Mouse (Mus musculus) heart, adult 18-20 months (tissue): ENCODE data around the gene Rasa3. TPM values are rescaled to one million over a fixed set of nuclear protein-coding genes. Genes with fewer than 3 reads are reported as not detected.
A peak's percentile ranks its signal among the peaks of the same experiment; 100 is the strongest.

Experiments
- DNase-seq, 2 experiments: peaks; one replicate each; pipeline ENCODE4 v3.0.0; 2021 to 2022; ENCODE audit warnings: mixed read lengths in 1 of 2
- total RNA-seq, 2 experiments: library from RNA; stranded (reverse); gene quantifications; 2 replicates each; pipeline ENCODE4 v1.2.3; 2021

Rasa3 gene
- total RNA-seq, 2 experiments from 2014 or later = 11.2 to 14.0 TPM

DNA sequence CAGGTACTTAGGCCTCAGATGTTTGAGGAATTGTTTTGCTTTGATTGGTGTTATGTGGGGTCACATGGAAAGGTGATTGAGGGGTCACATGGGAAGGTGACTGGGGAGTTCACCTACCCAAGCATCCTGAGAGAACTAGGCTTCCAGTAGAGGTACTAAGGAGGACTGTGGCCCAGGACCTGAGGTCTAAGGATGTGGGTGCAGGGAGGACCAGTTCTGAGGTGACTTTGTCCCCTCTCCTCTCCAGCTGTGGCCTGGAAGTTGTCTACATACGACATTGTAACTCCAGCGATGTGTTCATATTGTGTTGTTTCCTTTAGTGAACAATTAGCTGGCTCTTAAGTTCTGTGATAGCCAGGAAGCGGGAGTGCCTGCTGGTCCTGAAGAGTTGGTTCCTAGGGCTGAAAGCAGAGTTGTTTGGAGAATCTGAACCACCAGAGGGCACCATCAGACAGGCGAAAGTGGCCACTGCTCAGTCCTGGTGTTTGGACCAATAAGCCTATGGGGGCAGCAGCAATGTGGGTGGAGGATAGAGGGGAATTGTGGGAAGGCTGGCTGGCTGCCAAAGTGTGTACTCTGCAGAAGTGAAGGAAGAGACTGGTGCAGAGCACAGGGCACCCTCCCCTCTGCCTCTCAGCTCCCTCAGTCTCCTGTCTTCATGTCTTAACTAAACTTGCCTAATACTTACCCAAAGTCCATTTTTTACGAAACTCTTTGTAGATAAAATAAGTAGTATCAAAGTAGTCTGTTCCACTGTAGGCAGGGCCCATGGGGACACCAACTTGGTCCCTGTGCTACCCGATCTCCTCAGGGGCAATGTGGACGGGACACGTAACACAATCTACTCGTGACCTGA lies 126.5 kb downstream of the Rasa3 start:
- DNase-seq = peak; percentile 94 to 95

DNA sequence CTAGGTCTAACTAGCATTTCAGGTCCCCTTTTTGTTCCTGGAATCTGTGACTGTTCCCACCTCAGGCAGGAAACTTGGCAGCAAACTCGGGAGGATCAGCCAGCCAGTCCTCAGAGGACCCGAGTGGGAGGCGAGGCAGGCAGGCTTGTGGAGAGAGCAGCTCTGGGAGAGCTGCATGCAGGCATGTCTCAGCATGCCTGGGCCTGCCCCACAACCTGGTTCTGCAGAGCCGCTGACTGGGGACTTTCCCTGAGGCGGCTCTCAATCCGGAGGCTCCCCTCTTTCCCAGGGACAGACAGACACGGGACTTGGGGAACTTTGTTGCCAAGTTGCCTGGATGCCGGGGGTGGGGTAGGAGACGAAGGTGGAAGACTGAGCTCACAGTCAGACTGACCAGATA lies 128.6 kb downstream of the Rasa3 start:
- DNase-seq = peak; percentile 88 to 90

DNA sequence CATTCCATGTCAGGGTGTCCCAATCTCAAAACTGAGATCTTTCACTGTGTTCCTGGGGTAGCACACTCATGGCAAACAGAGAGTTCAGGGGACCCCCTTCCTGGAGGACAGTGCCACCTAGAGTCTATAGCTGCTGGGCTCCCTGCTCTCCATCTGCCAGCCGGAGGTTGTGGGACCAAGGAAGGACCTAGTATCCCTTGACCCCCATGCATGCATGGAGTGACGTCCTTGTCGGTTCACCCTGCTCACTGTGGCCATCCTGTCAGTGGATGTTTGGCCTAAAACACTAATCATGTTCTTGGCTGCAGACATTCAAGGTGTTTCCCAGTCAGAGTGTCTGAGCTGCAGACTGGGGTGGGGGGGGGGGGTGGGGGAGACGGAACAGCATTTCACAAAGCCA lies 129.2 kb downstream of the Rasa3 start:
- DNase-seq = peak; percentile 67 to 77

DNA sequence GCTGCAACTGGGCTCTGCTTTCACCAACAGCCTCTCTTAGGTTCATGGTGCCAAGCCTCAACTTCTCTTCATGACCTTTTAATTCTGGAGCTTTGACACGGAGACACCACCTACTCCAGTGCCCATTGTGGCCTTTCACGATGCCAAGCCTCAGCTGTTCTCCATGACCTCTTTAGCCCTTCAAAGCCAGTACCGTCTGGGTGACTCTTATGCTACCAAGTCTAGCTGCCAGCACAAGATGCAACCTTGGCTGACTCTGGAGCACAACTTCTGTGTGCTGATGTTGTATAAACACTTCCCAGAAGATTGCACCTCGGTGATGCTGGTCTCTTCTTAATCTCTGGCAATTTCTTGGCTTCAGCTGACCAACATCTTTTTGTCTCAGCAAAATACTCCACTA lies 131.0 kb downstream of the Rasa3 start:
- DNase-seq = no peak

DNA sequence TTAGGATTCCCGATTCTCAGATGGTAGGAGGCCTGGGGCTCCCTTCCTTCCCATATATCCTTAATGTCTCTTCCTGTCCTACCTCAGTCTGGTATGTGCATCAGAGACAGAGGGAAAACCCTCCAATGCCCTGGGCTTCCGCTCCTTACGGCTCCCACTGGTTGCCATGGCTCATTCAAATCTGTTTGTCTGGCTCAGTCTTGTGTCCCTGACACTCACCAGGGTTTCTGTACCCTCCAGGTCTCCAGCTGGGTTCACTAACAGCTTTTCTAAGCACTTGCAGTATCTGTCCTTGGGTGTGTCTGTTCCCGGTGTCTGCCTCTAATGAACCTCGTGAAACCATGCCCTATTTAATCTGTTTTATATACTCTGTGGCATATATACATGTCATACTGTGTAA lies 135.9 kb downstream of the Rasa3 start:
- no peak for DNase-seq

DNA sequence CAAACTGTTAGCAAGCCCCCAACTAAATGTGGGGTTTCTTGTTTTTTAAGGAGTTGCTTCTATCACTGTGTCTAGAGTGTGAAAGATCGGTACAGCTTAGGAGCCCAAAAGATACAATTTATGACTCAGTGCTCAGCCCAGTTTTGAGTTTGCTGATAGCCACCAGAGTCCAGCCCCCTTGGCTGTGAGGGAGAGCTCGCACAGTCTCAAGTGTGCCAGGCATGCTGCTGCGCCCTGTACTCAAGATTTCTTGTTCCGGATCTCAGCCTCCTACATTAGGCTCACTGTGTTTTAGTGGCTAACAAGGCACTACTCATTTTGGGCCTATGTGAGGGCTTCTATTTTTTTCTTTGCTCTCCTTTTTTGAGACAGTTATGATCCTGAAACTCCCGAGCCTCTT lies 137.3 kb downstream of the Rasa3 start:
- no peak for DNase-seq

DNA sequence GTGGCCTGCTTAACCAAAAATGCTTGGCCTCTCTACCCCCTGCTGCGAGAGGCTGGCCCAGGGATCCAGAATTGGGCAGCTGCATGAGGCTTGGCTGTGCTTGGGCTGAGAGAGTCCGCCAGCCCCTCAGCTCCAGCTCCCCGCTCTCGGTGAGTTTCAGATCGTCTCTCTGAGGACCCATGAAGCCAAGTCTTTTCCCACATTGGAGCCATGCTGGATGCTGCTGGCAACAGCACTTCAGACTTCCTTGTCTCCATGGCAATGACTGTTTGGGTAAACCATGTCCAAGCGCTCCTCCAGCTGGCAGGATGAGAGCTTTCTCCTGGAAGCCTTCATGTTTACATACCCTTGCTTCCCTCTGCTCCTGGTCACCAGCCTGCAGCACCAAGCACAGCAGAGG lies 138.6 kb downstream of the Rasa3 start:
- DNase-seq = peak; percentile 81 to 89

DNA sequence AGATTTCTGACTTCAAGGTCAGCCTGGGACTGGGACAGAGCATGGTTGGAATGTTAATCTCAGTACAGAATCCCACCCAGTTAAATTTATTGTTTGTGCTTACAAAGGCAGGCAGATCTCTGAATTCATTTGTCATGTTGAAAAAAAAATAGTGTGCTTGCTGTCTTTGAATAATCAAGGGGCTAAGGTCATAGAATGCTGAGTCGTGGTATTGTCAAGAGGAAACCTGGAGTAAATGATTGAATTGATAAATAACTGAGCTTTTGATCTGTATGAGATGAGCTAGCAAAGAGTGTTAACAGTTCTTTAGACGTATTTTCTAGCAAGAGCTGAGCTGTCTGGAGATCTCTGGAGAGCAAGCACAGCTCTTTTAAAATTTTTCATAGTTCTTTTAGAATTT lies 140.3 kb downstream of the Rasa3 start:
- DNase-seq = no peak

DNA sequence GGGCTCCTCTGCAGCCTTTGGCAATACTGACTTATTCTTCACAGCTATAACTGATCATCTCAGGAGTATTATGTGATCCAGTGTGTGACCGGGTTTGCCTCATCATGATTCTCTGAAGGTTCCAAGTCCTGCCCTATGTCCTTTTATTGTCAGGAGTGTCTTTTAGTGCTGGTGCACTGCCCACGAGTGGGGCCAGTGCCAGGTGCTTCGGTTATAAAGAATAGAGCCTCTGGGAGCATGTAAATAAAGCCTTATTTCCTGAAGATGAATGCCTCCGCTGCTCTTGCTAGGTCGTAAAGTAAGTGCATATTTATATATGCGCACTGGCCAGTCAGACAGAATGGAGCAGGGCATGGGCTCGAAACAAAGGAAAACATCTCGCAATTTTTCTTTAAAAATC lies 144.3 kb downstream of the Rasa3 start:
- DNase-seq = no peak

DNA sequence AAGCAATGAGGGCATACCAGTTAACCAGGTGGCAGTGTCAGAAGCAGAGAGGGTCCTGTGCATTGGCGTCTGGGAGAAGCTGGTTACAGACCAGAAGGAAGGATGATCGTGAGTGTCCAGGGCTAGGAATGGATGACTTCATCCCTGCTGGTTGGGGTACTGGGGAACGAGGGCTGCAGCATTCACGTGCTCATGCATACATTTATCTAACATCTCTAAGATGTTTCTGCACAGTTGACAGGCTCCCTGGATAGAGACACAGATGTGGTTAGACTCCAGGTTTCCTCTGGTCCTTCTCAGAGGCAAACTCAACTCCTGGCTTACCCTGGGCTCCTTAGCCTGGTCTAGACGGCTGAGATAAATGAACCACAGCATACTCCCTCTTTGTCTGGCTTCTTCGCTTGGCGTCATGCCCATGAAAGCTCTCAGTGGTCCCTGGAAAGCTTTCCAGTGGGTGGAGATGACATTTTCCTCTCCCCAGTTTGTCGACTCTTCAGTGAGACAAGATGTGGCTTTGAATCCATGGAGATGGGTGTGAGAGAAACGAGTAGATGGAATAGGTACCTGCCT lies 145.7 kb downstream of the Rasa3 start:
- peak; percentile 36 to 39 for DNase-seq

DNA sequence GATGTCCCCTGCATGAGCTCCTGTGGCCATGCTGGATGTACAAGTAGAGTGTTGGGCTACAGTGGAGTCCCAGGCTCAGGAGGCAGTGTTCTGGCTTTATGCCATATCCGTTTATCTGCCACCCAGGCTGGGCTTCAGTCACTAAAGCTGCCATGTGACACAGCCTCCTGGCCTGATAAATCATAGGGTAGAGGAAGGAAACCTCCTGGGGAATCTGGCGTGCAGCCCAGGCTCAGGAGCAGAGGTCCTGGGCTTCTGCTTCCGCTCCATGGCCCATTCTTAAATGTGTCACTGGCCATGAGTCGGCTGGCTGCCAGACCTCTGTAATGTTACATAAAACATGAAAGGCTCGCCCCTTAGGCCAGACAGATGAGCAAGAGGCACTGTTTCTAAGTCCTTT lies 146.5 kb downstream of the Rasa3 start:
- DNase-seq = peak; percentile 91 to 95

DNA sequence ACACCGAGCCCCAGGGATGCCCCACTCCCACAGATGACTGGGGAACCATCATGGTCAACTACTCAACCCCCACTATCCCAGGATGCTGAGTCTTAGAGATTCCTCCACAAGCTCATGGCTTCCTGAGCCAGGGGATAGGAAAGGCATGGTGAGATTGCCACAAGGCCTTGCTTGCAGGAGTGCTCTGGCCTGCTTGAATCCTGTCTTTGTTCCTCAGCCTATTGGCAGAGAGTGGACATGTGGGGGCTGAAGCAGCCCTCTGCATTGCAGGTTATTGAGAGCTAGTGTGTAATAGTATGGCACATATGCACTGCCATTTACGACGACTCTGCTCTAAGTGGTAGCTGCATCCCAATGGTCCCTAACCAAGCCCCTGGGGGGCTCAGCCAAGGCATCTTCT lies 147.0 kb downstream of the Rasa3 start:
- peak in 1 of 2 experiments; percentile 29 for DNase-seq

DNA sequence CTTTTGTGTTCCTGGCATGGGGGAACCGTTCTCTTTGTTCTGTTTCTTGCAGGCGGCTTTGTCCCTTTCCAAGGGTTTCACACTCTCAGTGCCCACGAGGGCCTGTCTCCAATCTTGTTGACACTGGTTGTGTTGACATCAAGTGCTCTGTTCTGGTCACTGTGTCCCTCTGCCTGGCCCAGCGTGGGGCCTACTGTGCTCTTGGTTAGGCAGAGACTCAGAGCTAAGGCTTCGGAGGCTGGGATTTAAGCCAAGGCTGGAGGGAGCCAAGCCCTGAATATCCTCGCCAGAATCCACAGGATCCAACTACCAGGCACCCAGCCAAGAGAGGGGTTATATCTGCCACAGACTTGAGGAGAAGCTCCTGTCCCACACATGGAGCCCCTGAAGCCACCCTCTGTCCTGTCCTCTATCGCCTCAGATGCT lies 147.5 kb downstream of the Rasa3 start:
- peak; percentile 93 to 95 for DNase-seq

DNA sequence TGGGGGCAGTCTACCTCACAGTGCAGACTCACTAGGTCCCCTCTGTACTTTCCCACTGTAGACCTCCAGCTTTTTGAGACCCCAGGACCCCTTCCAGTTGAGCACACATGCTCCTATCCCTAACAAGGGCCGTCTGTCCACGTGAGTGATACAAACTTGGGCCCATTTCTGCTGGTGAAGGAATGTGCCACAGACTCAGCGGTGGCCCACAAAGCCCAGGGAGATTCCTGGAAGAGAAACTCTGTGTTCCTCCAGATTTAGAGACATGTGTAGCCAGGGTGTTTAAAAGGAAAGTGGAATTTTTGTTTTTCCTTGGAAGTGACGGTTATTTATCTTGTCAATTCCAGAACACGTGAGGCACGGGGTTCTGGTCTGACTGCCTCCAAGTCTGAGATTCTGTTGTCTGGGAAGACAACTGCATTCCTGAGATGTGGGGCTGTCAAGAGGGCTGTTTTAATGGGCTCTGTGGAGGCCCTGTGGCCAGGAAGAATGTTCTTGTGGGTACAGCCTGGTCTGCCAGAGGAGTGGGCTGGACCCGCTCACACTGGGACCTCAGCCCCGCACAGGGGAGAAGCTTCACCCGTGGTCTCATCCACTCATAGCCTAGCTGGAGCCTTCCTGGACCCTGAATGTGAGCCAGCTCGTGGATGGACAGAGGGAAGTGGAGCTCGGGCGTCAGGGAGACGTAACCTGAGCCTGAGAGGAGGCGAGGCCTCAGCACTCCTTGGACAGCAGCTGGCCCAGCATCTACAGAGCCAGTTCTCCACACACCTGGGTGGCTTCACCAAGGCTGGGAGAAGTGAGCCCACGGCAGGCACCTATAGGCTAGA lies 148.2 kb downstream of the Rasa3 start:
- no peak for DNase-seq

DNA sequence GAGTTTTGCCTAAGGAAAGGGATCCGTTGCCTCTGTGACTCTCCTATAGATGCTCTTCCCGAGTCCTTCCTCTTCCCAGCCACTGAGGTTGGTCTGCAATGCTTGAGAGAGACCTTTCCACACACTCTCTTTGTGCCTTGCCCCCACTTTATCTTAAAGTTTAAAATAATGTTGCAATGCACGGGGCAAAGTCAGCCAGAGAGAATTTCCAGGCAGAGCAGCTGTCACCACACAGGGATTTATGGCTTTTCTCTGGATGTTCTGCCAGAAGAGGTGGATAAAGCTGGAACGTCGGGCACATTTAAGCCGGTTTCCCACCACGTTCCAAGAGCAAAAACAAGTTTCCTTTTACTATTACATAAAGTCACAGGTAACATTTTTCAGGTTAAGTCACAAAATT lies 156.0 kb downstream of the Rasa3 start:
- no peak for DNase-seq

DNA sequence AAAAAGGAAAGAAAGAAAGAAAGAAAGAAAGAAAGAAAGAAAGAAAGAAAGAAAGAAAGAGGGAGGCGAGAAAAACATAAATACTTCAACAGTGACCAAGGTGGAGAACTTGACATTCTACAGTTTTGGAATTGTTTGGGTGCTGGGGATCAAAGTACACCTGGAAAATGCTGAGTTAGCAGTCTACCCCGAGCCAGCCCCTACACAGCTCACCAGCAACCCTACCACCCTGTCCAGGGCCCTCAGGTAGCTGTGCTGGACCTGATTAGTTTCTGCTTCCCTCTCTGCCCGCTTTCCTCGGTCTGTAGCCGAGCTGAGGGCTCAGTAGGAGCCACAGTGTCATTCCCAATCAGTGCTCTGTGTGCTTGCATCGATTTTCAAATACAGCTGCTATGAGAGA lies 157.1 kb downstream of the Rasa3 start:
- DNase-seq = no peak

DNA sequence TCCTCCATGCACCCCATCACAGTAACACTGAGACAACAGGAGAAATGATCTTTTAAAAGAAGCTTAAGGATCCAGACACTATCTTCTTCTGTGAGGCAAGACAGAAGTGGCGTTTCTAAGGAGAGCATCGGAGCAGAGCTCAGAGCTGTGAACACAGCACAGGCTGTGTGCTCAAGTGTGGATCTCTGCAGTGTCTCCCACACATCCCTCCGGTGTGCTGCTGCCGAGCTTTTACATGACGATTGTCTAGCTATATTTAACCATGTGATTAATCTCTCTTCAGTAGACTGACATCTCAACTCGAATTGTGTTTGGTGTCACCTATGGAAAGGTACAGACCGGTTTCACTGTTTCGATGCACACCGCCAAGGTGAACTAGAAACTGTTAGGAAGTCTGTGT lies 157.9 kb downstream of the Rasa3 start:
- no peak for DNase-seq

DNA sequence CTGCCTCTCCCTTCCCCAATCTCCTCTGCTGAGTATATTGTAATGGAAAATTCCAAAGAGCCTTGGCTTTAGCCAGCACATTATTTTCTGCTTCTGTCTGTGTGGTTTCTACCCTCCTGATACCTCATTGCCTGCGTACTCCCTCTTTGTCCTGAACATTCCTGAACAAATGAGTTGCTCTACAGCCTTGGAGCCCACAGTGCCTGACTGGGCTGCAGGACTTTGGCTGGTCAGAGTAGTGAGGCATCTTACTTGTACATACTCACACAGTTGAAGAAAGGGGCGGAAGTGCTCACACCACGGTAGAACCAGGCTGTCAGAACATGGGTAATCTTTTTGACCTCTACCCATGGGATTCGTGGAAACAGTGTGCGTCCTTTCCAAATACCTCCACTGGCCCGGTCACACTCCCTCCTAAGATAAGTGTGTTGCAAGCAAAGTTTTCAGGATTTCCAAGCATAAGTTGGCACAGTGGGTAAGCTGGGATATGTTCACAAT lies 160.1 kb downstream of the Rasa3 start:
- DNase-seq = peak; percentile 37 to 41
